In genomic region chr15:60862417-60862816, GRCm38 (mm10) we compare ENCODE assay signal across 10 mouse cellular contexts.
"Had no signal": no experiment of that assay in that cellular context is flagged by ENCODE, and none has a peak within 500 bp of the region (broad histone marks: within the 10 kb centered on the region; RNA-seq: fewer than 3 reads in every experiment).

No protein-coding gene starts in this region.

- ATAC-seq: liver, postnatal 0 days; lung, postnatal 0 days; midbrain, embryonic 13.5 days; midbrain, embryonic 15.5 days had no signal

- DNase-seq: liver, postnatal 0 days; lung, adult 2 months; lung, postnatal 4 days; right cerebral cortex, postnatal 14 days; thymus, adult 2 months; thymus, postnatal 25 days; thymus, postnatal 4 days had no signal
